Mouse (Mus musculus) neural tube, embryonic 13.5 days (tissue): ENCODE measurements around the gene Pyy. TPM values are rescaled to one million over a fixed set of nuclear protein-coding genes. Genes with fewer than 3 reads are reported as not detected.

Source experiments
- ATAC-seq: fragments of 200-750 bp; cut with Nextera tagmentation; 2 replicates; pipeline ENCODE4 v1.8.0; 2017; ENCODE audit warnings: low read depth, mild to moderate bottlenecking, moderate TSS enrichment, moderate library complexity
- H3K27ac ChIP-seq: fragments of 300-500 bp; sonication (generic); replicated peaks from 2 replicates; pipeline ENCODE4 v1.5.1; 2015; ENCODE audit warnings: moderate library complexity, mild to moderate bottlenecking, inconsistent platforms
- H3K27me3 ChIP-seq: fragments of 300-500 bp; sonication (generic); 2 replicates; pipeline ENCODE4 v1.6.1; 2015; ENCODE audit warnings: mild to moderate bottlenecking, inconsistent platforms
- H3K36me3 ChIP-seq: fragments of 300-500 bp; sonication (generic); 2 replicates; pipeline ENCODE4 v1.6.1; 2015; ENCODE audit warnings: mild to moderate bottlenecking, inconsistent platforms
- H3K4me1 ChIP-seq: fragments of 300-500 bp; sonication (generic); replicated peaks from 2 replicates; pipeline ENCODE4 v1.6.1; 2015; ENCODE audit warnings: inconsistent platforms
- H3K4me2 ChIP-seq: fragments of 300-500 bp; sonication (generic); 2 replicates; pipeline ENCODE4 v1.6.1; 2015; ENCODE audit warnings: inconsistent platforms, mild to moderate bottlenecking, moderate library complexity
- H3K4me3 ChIP-seq: fragments of 300-500 bp; sonication (generic); 2 replicates; pipeline ENCODE4 v1.5.1; 2015; ENCODE audit warnings: mild to moderate bottlenecking, inconsistent platforms
- H3K9ac ChIP-seq: fragments of 300-500 bp; sonication (generic); 2 replicates; pipeline ENCODE4 v1.6.1; 2015; ENCODE audit warnings: moderate library complexity, mild to moderate bottlenecking, inconsistent platforms
- H3K9me3 ChIP-seq: fragments of 300-500 bp; sonication (generic); 2 replicates; pipeline ENCODE4 v1.6.1; 2016; ENCODE audit warnings: inconsistent platforms
- WGBS: fragments of 180-500 bp; shearing (Covaris S2); methylation state at CpG from one replicate; pipeline ENCODE4 v1.1.7; 2015; 5-methylcytosine and 5-hydroxymethylcytosine counted together
- polyA plus RNA-seq: library from polyadenylated mRNA; unstranded; fragments of >200 nt; fragmentation: Nextera tagmentation; extraction: Ambion mirVana; gene quantifications from 2 replicates; pipeline ENCODE4 v1.2.1, GENCODE M21; 2015

The Pyy gene
- polyA plus RNA-seq: not detected in 2 replicates

- no peak for ATAC-seq
- WGBS: 16% methylated on average over 9 of the region's 9 CpGs
- H3K36me3 ChIP-seq: no peaks in the 10 kb centered on the region
- 0 out of 2 replicates have a peak, but pooled peaks cover 5% of the 10 kb centered on the region for H3K4me1 ChIP-seq
- H3K9me3 ChIP-seq: no peaks in the 10 kb centered on the region
- no peak within 1 kb of the TSS for H3K4me3 ChIP-seq
- no peak within 1 kb of the TSS for H3K4me2 ChIP-seq
- H3K9ac ChIP-seq: no peak within 1 kb of the TSS
- peaks cover 82% of the 10 kb centered on the region for H3K27me3 ChIP-seq
- H3K27ac ChIP-seq: no peak within 1 kb of the TSS
Observed at GRCm38 (mm10) chr11:102107732-102108131, at the start of gene Pyy. Pyy (minus strand) TSS chr11:102107832.

GRCm38 (mm10) chr11:102156786-102157089, 49.1 kb upstream of the Pyy start:
- Histone ChIP-seq H3K4me2 (0 out of 2 replicates have a peak overlapping the region, but pooled peaks have one; percentile 94), H3K9ac (no peak overlapping the region), H3K36me3 (peaks cover 37% of the 10 kb centered on the region), H3K27ac (no peak overlapping the region), H3K4me1 (peaks cover 11% of the 10 kb centered on the region), H3K27me3 (no peaks in the 10 kb centered on the region), H3K4me3 (peak overlapping the region; percentile 69; the same call in 1 of the 2 replicates), H3K9me3 (no peaks in the 10 kb centered on the region)
- WGBS: 15% methylated on average over 1 of the region's 1 CpGs
- ATAC-seq: peak; percentile 8; the same call in 1 of the 2 replicates

GRCm38 (mm10) chr11:102156039-102156785, 48.6 kb upstream of the Pyy start, which contains the start of gene Tmem101:
Tmem101 (minus strand) TSS chr11:102156404.
- H3K4me3 ChIP-seq: peak within 1 kb of the TSS; percentile 69
- peak within 1 kb of the TSS; percentile 94 for H3K4me2 ChIP-seq
- H3K9me3 ChIP-seq: no peaks in the 10 kb centered on the region
- H3K9ac ChIP-seq: peak within 1 kb of the TSS; percentile 85
- WGBS: under 1% methylated on average over 37 of the region's 37 CpGs
- H3K27me3 ChIP-seq: no peaks in the 10 kb centered on the region
- peak within 1 kb of the TSS; percentile 84 for H3K27ac ChIP-seq
- peak; percentile 92 for ATAC-seq
- peaks cover 32% of the 10 kb centered on the region for H3K36me3 ChIP-seq
- peaks cover 11% of the 10 kb centered on the region for H3K4me1 ChIP-seq

GRCm38 (mm10) chr11:102147213-102147989, 39.8 kb upstream of the Pyy start:
- Histone ChIP-seq H3K9ac (no peak overlapping the region), H3K27me3 (peaks cover 75% of the 10 kb centered on the region), H3K27ac (no peak overlapping the region), H3K4me3 (no peak overlapping the region), H3K9me3 (no peaks in the 10 kb centered on the region), H3K36me3 (peaks cover 3% of the 10 kb centered on the region), H3K4me1 (peaks cover 26% of the 10 kb centered on the region), H3K4me2 (no peak overlapping the region)
- WGBS: 15% methylated on average over 34 of the region's 34 CpGs
- no peak for ATAC-seq

GRCm38 (mm10) chr11:102146531-102146930, 38.9 kb upstream of the Pyy start:
- H3K4me1 ChIP-seq: peaks cover 26% of the 10 kb centered on the region
- H3K36me3 ChIP-seq: no peaks in the 10 kb centered on the region
- no peak overlapping the region for H3K9ac ChIP-seq
- H3K4me3 ChIP-seq: no peak overlapping the region
- H3K4me2 ChIP-seq: no peak overlapping the region
- H3K9me3 ChIP-seq: no peaks in the 10 kb centered on the region
- H3K27ac ChIP-seq: no peak overlapping the region
- 6% methylated on average over 17 of the region's 17 CpGs for WGBS
- no peak for ATAC-seq
- peaks cover 76% of the 10 kb centered on the region for H3K27me3 ChIP-seq

GRCm38 (mm10) chr11:102146005-102146404, 38.4 kb upstream of the Pyy start:
- no peak overlapping the region for H3K9ac ChIP-seq
- 4% methylated on average over 16 of the region's 16 CpGs for WGBS
- no peak for ATAC-seq
- peaks cover 76% of the 10 kb centered on the region for H3K27me3 ChIP-seq
- no peaks in the 10 kb centered on the region for H3K9me3 ChIP-seq
- H3K27ac ChIP-seq: no peak overlapping the region
- no peaks in the 10 kb centered on the region for H3K36me3 ChIP-seq
- H3K4me1 ChIP-seq: peaks cover 26% of the 10 kb centered on the region
- H3K4me2 ChIP-seq: no peak overlapping the region; the same call in 1 of the 2 replicates
- H3K4me3 ChIP-seq: peak overlapping the region; percentile 22; the same call in 1 of the 2 replicates

- H3K27me3 ChIP-seq: peaks cover 76% of the 10 kb centered on the region
- H3K4me3 ChIP-seq: peak within 1 kb of the TSS; percentile 22
- no peaks in the 10 kb centered on the region for H3K36me3 ChIP-seq
- no peaks in the 10 kb centered on the region for H3K9me3 ChIP-seq
- peak within 1 kb of the TSS; percentile 43 for H3K4me2 ChIP-seq
- H3K9ac ChIP-seq: 0 out of 2 replicates have a peak within 1 kb of the TSS, but pooled peaks have one; percentile 31
- peaks cover 26% of the 10 kb centered on the region for H3K4me1 ChIP-seq
- H3K27ac ChIP-seq: no peak within 1 kb of the TSS
- peak; percentile 59; the same call in 1 of the 2 replicates for ATAC-seq
- 2% methylated on average over 46 of the region's 50 CpGs for WGBS
Observed at GRCm38 (mm10) chr11:102145471-102146001, 37.9 kb upstream of the Pyy start, which contains the start of gene Nags. Nags (plus strand) TSS chr11:102145513.

GRCm38 (mm10) chr11:102144957-102145470, 37.4 kb upstream of the Pyy start:
- H3K27me3 ChIP-seq: peaks cover 76% of the 10 kb centered on the region

GRCm38 (mm10) chr11:102142355-102142754, 34.7 kb upstream of the Pyy start:
- H3K27me3 ChIP-seq: peaks cover 60% of the 10 kb centered on the region
- 67% methylated on average over 7 of the region's 7 CpGs for WGBS
- H3K4me1 ChIP-seq: peaks cover 28% of the 10 kb centered on the region
- H3K4me3 ChIP-seq: no peak overlapping the region
- no peaks in the 10 kb centered on the region for H3K9me3 ChIP-seq
- ATAC-seq: no peak
- H3K27ac ChIP-seq: no peak overlapping the region
- H3K36me3 ChIP-seq: no peaks in the 10 kb centered on the region
- no peak overlapping the region for H3K4me2 ChIP-seq
- no peak overlapping the region for H3K9ac ChIP-seq

More at GRCm38 (mm10) chr11:102144957-102145470, 37.4 kb upstream of the Pyy start:
- Histone ChIP-seq H3K36me3 (no peaks in the 10 kb centered on the region), H3K4me1 (peaks cover 26% of the 10 kb centered on the region), H3K4me3 (peak overlapping the region; percentile 22), H3K4me2 (peak overlapping the region; percentile 43), H3K9me3 (no peaks in the 10 kb centered on the region), H3K27ac (no peak overlapping the region), H3K9ac (0 out of 2 replicates have a peak overlapping the region, but pooled peaks have one; percentile 31)
- WGBS: 26% methylated on average over 13 of the region's 13 CpGs
- no peak for ATAC-seq

GRCm38 (mm10) chr11:102140508-102140907, 32.9 kb upstream of the Pyy start:
- Histone ChIP-seq H3K4me3 (no peak overlapping the region), H3K9ac (no peak overlapping the region), H3K4me2 (no peak overlapping the region), H3K36me3 (no peaks in the 10 kb centered on the region), H3K4me1 (peaks cover 11% of the 10 kb centered on the region), H3K27me3 (peaks cover 48% of the 10 kb centered on the region), H3K9me3 (no peaks in the 10 kb centered on the region), H3K27ac (no peak overlapping the region)
- 6% methylated on average over 5 of the region's 5 CpGs for WGBS
- ATAC-seq: no peak

GRCm38 (mm10) chr11:102138447-102138740, 30.8 kb upstream of the Pyy start:
- Histone ChIP-seq H3K27ac (no peak overlapping the region), H3K4me1 (peaks cover 16% of the 10 kb centered on the region), H3K4me2 (peak overlapping the region; percentile 55), H3K4me3 (peak overlapping the region; percentile 23), H3K9ac (peak overlapping the region; percentile 41; the same call in 1 of the 2 replicates), H3K9me3 (no peaks in the 10 kb centered on the region), H3K27me3 (peaks cover 27% of the 10 kb centered on the region), H3K36me3 (no peaks in the 10 kb centered on the region)
- under 1% methylated on average over 18 of the region's 18 CpGs for WGBS
- peak; percentile 72 for ATAC-seq
